Mouse (Mus musculus) liver, adult 2 months (tissue): ENCODE results near the gene Wbp2.

Experiments
- CTCF ChIP-seq: fragments of 200-500 bp; IDR thresholded peaks from 2 replicates; pipeline ENCODE4 v1.5.1; 2011; ENCODE audit warnings: low read depth, low read length, control low read depth
- POLR2A ChIP-seq: fragments of 200-500 bp; IDR thresholded peaks from 2 replicates; pipeline ENCODE4 v1.6.1; 2011; ENCODE audit warnings: low read length, control low read depth; ENCODE audit not compliant: insufficient read depth; ENCODE audit errors: extremely low read depth

GRCm38 (mm10) chr11:116079511-116079910, 7.3 kb downstream of the Wbp2 start:
- TF ChIP-seq CTCF (no peak), POLR2A (no peak)
